Mouse (Mus musculus) right cerebral cortex, postnatal 10 days (tissue): Measurements from ENCODE around the gene Csgalnact2.
A peak's percentile ranks its signal among the peaks of the same experiment; 100 is the strongest.

Experiments used
- DNase-seq, 2 experiments: peaks; one replicate each; pipeline ENCODE4 v3.0.0; 2021; ENCODE audit warnings: low spot score in 2 of 2

Gene Csgalnact2

GRCm38 (mm10) chr6:118134461-118134860, 4.5 kb downstream of the Csgalnact2 start:
- DNase-seq, result no peak

GRCm38 (mm10) chr6:118130022-118130421, 8.9 kb downstream of the Csgalnact2 start:
- DNase-seq, result no peak

GRCm38 (mm10) chr6:118127827-118128487, 11.0 kb downstream of the Csgalnact2 start:
- no peak for DNase-seq

GRCm38 (mm10) chr6:118127198-118127597, 11.7 kb downstream of the Csgalnact2 start:
- no peak for DNase-seq

- DNase-seq, result no peak
Measured at GRCm38 (mm10) chr6:118126577-118126976, 12.4 kb downstream of the Csgalnact2 start.

DNA sequence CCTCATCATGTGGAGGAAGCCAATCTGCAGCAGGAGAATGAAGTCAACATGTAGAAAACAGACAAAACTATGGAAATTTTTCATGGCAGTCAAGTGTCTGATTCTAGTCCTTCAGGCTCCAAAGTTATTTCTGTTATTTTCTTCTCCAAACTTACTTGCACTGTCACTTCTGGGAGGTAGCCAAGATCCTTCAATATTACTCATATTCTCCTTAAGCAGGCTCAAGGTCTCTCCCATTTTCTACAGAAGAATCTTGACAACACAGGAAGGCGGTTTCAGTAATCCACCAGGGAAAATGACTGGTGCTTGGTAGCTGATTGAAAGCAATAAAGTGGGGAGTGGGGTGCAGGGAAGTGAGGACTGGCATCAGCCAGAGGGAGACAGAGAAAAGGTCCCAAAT, 16.2 kb downstream of the Csgalnact2 start:
- no peak for DNase-seq

DNA sequence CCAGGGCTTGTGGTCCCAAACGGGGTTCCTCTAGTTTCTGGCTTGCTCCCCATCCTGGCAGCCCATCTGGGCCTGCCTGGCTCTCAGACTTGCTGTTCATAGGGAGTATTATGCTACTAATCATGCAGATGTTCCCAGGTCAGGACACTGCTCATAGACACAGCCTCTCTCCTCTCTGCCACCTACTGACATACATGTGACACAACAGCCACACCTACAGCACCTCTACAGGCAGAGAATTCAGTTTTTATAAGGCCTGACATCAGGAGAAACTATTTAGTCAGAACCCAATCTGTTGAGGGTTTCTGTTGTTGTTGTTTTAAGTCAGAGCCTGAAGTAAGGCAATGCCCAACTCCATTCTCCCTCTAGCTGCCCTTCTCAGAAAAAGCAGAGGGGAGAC, 27.1 kb downstream of the Csgalnact2 start:
- DNase-seq, result no peak

- no peak for DNase-seq
Measured at GRCm38 (mm10) chr6:118099311-118099802, 39.6 kb downstream of the Csgalnact2 start.

DNA sequence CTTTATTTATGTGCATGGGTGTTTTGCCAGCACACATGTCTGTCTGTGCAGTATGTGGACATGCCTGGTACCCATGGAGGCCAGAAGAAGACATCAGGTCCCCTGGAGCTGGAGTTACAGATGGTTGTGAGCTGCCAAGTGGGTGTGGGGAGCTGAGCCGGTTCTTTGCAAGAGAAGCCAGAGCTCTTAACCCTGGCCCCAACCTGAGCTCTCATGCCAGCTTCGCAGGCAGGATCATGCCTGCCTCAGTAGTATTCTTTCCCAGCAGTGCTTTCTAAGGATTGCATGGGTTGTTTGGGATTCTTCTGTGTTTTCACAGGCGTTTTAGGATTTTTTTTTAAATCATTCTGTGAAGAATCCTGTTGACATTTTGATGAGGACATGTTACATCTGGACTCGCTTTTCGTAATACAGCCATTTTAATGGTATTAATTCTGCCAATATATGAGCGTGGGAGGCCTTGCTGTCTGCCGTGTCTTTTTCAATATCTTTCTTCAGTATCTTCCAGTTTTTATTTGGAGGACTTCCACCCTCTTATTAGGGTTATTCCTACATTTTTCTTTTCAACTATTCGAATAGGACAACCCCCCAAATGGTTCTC, 41.1 kb downstream of the Csgalnact2 start:
- no peak for DNase-seq

GRCm38 (mm10) chr6:118090827-118091226, 48.1 kb downstream of the Csgalnact2 start:
- no peak for DNase-seq

GRCm38 (mm10) chr6:118088750-118089440, 50.0 kb downstream of the Csgalnact2 start:
- DNase-seq, result peak in 1 of 2 experiments; percentile 24

DNA sequence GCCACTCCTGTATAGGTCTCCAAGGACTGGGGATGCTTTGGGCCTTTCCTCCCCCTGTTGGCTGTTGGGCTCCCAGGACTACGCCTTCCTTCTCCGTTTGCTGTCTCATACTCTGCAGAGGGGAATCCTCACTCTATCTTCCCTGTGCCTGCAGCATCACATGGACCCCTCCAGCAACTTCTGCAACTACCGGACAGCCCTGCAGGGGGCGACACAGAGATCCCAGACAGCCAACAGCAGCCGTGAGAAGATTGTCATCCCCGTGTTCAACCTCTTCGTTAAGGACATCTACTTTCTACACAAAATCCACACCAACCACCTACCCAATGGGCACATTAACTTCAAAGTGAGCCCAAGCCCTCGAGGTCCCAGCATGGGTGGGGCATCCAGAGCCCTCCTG, 51.0 kb downstream of the Csgalnact2 start:
- peak; percentile 44 for DNase-seq

DNA sequence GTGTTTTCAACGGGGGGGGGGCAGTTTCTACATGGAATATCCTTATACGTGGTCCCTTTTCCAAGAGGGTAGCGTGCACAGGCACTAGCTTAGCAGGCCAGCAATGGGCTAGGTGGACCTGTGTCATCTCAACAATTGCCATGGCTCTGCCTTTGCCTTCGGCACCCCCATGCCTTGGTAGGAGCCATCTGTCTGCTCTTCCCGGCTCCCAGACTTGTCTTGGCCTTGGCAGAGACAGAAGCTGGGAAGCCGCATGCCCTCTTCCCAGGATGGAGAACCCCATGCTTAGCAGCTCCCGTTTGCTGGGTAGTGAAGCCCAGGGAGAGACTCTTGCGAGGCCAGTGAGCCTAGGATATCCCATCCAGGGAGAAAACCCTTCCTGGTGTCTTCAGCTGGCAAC, 54.3 kb downstream of the Csgalnact2 start:
- DNase-seq, result no peak

- peak in 1 of 2 experiments; percentile 22 for DNase-seq
Measured at GRCm38 (mm10) chr6:118083608-118084007, 55.3 kb downstream of the Csgalnact2 start.

DNA sequence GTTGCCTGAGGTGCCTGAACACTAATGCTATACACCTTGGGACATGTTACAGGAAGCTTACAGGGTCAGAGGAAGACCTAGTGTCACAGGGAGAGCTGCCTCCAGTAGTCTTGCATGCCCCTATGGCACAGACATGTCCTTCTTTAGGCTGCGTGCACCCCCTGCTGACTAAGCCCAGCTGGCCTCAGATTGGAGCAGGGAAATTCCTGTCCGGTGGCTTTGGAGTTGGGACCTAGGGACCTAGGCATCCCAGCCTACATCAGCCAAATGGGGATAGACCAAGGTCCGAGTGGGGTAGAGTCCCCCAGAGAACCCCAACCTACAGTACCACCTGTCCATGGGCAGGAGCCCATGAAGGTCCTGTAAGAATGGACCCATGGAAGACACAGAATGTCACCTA, 56.6 kb downstream of the Csgalnact2 start:
- DNase-seq, result peak in 1 of 2 experiments; percentile 17

DNA sequence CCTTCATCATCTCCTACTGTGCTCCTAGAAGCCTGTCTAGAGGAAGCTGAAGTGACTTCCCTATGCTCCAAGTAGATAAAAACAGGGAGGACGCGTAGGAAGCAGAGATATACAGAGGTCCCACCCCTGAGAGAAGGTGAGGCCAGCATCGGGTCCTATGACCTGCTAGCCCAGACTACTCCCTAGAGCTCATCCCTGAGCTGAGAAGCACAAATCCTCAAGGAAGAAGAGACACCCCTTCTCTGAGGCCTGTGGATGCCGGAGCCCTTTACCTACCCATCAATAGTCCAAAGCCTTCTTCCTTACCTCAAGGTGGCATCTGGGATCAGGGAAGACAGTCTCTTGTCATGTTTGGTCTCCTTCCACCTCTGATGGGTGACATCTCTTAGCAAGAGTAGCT, 58.2 kb downstream of the Csgalnact2 start:
- no peak for DNase-seq

DNA sequence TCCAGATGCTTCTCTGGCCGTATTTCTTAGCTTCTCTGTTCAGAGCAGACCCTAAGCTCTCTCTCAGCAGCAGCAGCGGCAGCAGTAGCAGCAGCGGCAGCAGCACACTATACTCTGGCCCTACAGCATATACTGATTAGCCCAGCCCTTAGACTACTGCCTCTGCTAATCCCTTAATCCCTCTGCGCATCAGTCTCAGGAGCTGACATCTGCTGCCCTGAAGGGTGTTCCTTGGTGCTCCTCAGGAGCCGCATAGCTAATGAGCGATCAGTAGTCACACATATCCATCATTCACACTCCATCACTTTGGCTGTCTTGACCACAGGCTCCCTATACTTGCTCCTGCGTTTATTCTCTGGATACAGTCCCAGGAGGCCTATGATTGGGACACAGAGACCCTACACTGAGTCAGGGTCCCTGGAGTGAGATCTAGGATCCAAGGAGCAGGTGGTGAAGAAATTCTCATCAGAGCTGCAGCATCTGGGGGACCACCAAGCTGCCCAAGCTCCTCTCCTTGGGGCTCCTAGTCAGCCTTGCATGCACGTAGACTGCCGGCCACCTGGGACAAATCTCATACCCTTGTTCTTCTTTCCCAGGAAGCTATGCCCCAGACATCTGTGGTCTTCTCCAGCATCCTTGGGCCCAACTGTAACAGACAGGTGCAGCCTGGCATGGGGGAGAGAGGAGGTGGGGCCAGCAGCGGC, 59.0 kb downstream of the Csgalnact2 start:
- DNase-seq, result peak in 1 of 2 experiments; percentile 23

DNA sequence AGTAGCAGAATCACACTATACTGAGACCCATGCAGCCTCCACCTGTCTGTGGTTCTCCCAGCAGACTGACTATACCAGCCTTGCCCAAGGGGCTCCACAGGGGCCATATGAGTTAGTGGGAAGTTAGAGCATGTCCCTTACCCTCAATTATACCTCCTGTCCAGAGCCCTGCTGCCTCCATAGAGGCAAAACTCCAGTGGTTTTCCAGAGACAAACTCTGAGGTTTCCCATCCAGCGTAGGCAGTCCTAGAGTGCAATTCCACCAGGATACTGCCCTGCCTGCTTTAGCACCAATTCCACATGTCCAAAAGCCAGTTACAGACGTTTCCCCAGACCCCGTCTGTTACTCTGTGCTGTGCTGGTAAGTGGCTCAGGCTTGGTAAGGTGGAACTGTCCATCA, 59.6 kb downstream of the Csgalnact2 start:
- DNase-seq, result no peak

- peak; percentile 30 to 34 for DNase-seq
Measured at GRCm38 (mm10) chr6:118078751-118079150, 60.2 kb downstream of the Csgalnact2 start.

GRCm38 (mm10) chr6:118077421-118077820, 61.5 kb downstream of the Csgalnact2 start:
- DNase-seq, result peak in 1 of 2 experiments; percentile 28

- peak in 1 of 2 experiments; percentile 41 for DNase-seq
Measured at GRCm38 (mm10) chr6:118076748-118077147, 62.2 kb downstream of the Csgalnact2 start.

DNA sequence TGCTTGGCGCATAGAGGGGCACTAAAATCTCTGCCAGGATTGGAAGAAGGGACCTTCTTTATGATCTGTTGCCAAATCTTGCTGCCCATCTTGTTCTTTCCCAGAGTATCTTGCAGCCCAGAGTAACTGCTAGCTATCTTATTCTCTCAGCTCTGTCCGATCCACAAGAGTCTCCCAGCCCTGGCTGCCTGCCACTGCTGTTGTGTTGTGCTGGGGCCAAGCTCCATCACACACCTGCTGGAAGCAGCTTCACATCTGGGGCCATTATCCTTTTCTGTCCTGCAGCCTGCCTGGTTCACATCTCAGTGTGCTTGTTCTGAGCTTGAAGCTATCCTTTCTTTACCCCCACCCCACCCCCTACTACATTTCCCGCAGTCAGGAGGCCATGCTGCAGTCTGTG, 62.7 kb downstream of the Csgalnact2 start:
- peak; percentile 23 to 46 for DNase-seq
